Mouse (Mus musculus) hematopoietic stem cell, adult 5-6 weeks (primary cell): Measurements from ENCODE around the gene Snrnp48. TPM values are rescaled to one million over a fixed set of nuclear protein-coding genes. Genes with fewer than 3 reads are reported as not detected.

Source experiments
- ATAC-seq, 2 experiments: fragments of 125-278 bp in 1 of 2; replicated peaks in 1 of 2; 2 replicates each; pipeline ENCODE4 v1.8.0; 2016 to 2017; ENCODE audit warnings: inconsistent platforms in 2 of 2, mild to moderate bottlenecking in 2 of 2, moderate number of reproducible peaks in 2 of 2, low read depth in 1 of 2, moderate TSS enrichment in 1 of 2; ENCODE audit not compliant: low FRiP score in 2 of 2, poor library complexity in 2 of 2, severe bottlenecking in 2 of 2, insufficient read depth in 1 of 2, low TSS enrichment in 1 of 2
- total RNA-seq: library from RNA; stranded (forward); fragments of 172-1452, 232-1000 nt; gene quantifications from 2 replicates; pipeline ENCODE4 v1.2.3, GENCODE M21; 2017

Snrnp48 gene
- total RNA-seq, 1 experiment from 2014 or later = 143 TPM

DNA sequence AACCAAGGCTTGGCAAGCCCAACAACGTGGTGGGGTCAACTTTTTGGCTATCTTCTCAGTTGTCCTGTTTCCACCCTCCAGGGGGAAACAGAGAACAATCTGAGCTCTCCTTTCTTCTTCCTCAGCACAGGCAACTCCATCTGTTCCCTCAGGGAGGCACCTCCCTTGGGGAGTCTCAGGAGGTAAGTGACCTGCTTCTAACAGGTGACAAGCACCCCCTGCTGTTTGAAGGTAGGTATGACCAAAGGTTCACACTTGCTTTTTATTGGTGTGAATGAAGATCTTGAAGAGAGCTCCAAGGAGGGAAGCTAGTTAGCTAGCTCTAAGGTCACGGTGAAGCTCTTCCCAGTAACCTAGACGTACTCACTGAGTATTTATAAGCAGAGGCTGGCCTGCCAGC, 30.6 kb downstream of the Snrnp48 start:
- ATAC-seq = peak in 1 of 2 experiments; percentile 21; a peak in 1 of 4 replicates

DNA sequence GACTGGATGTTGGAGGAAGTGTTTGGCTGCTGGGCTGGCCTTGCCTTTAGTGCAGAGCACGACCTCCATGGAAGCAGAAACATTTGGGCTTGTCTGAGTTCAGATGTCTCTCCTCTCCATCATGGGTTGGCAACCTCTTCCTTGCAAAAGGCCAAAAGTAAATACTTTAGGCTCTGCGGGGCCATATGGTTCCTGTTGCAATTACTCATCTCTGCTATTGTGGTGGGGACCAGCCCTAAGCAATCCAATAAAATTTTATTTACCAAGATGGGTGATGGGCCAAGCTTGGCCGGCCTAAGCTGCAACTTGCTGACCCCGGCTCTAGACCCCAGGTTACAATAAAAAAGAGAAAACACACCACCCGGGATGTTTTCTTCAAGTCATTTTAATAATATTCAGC, 43.4 kb downstream of the Snrnp48 start:
- ATAC-seq = no peak

DNA sequence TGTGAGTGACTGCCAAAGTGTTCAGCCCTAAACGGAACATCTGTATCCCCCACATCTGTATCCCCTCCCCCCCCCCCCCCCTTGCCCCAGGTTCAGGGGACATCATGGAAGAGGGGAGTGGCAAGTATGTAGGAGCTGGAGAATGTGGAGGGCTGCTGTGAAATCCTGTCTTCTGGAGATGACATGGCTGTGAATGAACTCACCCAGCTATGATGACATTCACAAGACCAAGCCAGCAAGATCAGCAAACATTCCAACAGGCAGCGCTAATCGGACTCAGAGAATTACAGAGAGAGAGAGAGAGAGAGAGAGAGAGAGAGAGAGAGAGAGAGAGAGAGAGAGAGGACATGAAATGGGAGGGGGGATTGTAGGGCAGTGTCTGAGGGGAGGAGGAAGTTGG, 46.5 kb downstream of the Snrnp48 start:
- no peak for ATAC-seq

DNA sequence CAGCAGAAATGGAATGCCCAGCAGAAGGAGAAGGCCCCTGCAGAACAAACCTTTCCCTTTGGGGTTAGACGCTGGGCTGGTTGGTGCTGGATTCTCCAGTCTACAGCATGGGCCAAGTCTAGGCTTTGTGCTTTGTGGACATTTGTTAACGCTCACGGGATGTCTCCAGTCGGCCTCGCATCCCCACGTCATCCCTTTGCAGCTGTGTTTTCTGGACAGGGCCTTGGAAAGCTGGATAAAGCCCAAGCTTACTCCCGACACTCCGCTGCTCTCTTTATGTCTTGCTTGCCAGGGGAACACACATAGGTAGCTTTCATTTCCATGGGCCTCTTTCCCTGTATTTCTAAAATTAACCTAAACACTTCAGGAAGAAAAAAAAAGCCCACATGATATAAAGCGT, 49.0 kb downstream of the Snrnp48 start:
- ATAC-seq = no peak

DNA sequence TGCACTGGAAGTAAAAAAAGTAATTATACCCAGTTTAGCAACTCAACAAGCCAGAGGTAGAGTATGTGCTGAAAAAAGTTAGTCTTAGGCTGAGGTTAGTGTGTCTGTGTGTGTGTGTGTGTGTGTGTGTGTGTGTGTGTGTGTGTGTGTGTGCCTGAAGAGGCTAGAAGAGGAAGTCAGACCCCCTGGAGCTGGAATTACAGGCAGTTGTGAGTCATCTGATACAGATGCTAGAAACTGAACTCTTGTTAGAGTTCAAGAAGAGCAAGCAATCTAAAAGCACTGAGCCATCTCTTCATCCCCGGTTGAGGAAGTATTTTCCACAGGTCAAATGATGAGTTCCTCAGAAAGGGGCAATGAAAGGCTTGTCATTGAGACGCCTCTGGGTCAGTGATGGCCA, 54.2 kb downstream of the Snrnp48 start:
- no peak for ATAC-seq

DNA sequence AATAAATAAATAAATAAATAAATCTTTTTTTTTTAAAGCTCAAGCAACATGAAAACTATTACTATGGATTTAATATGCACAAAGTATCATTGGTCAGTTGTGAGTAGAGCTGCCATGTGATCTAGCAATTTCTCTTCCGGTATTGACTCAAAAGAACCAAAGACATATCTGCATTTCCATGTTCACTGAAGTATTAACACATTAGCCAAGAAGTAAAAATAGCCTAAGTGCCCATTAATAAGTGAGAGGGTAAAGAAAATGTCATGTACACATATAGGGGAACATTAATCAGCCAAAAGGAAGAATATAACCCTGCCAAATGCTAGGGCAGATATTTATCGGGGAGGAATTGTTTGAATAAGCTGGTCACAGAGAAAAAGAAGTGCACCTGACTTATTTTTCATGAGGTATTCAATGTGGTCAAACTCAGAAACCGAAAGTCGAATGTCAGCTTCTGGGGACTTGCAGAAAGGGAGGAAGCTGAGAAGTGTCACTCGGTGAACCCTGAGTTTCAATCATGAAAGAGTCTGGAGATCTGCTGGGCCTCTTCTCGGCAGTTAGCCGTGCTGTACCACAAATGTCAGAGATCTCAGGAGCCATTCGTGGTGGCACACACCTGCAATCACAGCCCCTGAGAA, 64.4 kb downstream of the Snrnp48 start:
- no peak for ATAC-seq

DNA sequence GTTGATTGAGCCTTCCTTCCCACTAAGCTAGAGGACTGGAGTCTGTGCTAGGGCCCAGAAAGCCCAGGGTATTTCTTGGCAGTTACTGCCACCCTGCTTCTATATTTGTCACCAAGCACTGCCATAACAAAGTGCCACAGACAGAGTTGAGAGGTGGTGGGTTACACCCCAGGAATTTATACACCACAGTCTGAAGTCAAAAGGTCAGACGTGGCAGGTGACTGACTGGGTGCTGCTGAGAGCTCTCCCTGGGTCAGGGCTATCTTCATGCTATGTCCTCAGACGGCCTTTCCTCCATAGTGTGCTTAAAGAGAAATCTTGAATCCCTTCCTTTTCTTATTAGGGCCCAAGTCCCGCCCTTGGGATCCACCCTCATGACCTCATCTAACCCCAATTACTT, 67.9 kb downstream of the Snrnp48 start:
- ATAC-seq = no peak

Other genes with a start within 250 kb of the Snrnp48 start
- gene Ssr1, start 210.7 kb upstream of the Snrnp48 start, total RNA-seq = 101 and 117 TPM in 2 replicates
- 187 and 196 TPM in 2 replicates for gene Riok1, start 167.9 kb upstream of the Snrnp48 start, total RNA-seq
- 2.7 and 4.6 TPM in 2 replicates for gene Cage1, start 167.9 kb upstream of the Snrnp48 start, total RNA-seq
- gene Dsp, start 53.6 kb upstream of the Snrnp48 start, total RNA-seq = 0.35 and 0.69 TPM in 2 replicates
- gene Bmp6, start 140.2 kb downstream of the Snrnp48 start, total RNA-seq = not detected in 2 replicates